Mouse (Mus musculus): ENCODE data around the gene Atox1.
A peak's percentile ranks its signal among the peaks of the same experiment; 100 is the strongest.

Atox1 gene

GRCm38 (mm10) chr11:55461019-55461645 lies at the start of gene Atox1:
TSS of gene Atox1 (minus strand) at chr11:55461239.
- DNase-seq (ENCODE audit: low spot score in 2 of 2): peak; percentile 97 to 98

DNA sequence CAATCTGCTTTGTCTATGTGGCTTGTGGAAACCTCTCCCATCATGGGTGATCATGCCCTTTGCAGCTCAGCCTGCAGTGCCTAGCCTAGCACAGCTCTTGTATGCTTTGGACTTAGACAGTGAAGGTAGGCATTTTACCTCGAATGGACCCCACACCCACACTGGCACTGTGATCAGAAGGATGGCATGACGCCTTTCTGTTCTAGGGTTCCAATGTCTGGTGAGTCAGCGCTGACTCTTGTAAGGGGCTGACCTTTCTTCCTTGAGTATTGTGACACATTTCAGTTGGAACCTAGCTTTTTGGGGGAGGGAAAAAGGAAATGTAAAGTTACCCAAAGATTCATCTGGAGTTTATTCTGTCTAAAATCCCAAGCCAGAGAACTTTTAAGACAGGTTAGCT lies 44.4 kb upstream of the Atox1 start:
- DNase-seq (ENCODE audit: low spot score in 2 of 2): no peak

DNA sequence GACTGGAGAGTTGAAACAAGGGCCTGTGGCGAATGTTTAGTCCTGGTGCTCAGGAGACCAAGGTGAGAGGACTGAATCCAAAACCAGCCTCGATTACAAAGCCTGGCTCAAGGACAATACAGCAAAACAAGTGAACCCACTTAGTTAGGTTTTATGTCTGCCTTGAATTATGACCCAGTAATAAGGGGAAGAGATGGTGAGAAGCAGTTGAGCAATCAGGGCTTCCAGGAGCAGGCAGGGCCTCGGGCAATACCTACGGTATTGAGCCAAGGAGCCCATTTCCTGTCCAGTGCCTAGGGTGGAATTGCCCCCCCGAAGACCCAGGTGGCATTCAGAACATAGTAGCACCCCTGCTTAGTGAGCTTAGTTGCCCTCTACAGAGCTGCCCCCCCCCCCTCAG lies 41.8 kb upstream of the Atox1 start:
- DNase-seq (ENCODE audit: low spot score in 2 of 2): no peak

DNA sequence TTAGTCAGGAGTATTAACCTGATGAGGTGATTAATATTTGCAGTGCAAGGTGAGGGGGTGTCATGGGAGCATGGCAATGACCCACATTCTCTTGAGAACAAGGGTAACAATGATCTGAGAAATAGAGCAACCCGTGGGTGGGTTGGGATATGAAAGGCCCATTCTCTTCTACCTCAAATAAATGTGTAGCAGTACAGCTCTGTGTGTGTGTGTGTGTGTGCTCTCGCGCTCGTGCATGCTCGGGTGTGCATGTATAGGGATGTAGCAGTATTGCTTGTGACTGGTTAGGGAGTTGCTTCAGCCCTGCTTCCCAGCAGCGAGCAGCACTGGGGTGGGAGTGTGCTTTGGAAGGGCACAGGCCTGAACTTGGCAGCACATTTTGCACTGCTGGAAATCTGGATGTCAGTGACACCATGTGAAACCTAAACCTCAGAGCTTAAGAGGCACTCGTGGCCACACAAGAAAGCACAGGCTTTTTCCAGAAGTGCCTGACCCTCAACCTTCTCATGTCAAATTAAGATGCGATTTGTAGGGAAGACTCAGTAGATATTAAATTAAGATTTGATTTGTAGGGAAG lies 41.0 kb upstream of the Atox1 start:
- DNase-seq (ENCODE audit: low spot score in 2 of 2): peak; percentile 18 to 33

DNA sequence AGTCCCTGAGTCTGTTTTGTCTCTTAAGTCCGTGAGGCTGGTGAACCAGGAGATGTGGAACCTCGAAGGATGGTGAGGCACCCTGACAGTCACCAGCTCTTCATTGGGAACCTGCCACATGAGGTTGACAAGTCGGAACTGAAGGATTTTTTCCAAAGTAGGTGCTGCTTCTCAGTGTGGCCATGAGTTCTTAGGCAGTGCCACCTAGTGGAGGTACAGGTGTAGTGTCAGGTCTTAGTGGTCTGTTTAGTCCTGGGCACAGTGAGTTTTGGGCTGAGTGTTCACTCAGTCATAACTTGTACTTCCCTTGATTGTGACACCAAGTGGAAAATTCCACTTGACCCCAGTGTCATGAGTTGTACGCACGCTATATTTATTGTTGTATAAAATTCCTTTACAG lies 36.8 kb upstream of the Atox1 start:
- peak in 1 of 2 experiments; percentile 14 for DNase-seq (ENCODE audit: low spot score in 2 of 2)

DNA sequence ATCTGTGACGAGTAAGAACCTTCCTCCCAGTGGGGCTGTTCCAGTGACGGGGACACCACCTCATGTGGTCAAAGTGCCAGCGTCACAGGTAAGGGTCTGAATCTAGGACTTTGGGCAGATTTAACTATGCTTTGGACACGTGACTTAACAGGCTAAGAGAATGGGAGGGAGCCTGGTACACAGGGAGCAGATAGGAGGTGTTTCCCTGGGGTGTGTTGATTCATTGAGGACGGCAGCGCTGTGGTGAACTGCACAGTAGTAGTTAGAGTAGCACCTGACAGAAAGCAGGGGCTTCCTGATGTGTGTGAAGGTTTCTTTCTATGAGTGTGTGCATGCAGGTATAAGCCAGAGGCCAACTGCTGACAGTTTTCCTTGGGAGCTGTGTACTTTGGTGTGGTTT lies 35.1 kb upstream of the Atox1 start:
- no peak for DNase-seq (ENCODE audit: low spot score in 2 of 2)

GRCm38 (mm10) chr11:55485443-55485842 lies 24.4 kb upstream of the Atox1 start:
- DNase-seq (ENCODE audit: low spot score in 2 of 2): no peak

- DNase-seq (ENCODE audit: low spot score in 2 of 2): no peak
These were observed 12.2 kb upstream of the Atox1 start for GRCm38 (mm10) chr11:55473219-55473618.

DNA sequence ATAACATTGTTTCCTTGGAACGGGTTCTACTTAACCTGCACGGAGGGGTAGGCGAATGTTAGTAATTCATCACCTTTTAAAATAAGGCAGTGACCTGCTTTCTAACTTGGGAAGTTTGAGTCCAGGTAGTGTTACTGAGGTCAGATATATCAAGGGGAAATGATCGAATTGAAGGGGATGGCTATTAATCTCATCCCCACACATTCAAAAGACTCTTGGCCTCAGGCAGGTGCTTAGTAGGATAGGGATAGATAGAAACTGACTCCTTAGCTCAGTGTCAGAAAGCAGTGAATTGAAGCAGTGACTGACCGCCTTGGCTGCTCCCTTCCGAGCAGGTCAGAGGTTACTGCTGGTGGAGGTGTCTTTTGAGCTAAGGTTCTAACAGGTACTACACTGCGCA lies 10.4 kb upstream of the Atox1 start:
- no peak for DNase-seq (ENCODE audit: low spot score in 2 of 2)

- peak in 1 of 2 experiments; percentile 29 for DNase-seq (ENCODE audit: low spot score in 2 of 2)
These were observed 9.7 kb upstream of the Atox1 start for GRCm38 (mm10) chr11:55470761-55471160.

DNA sequence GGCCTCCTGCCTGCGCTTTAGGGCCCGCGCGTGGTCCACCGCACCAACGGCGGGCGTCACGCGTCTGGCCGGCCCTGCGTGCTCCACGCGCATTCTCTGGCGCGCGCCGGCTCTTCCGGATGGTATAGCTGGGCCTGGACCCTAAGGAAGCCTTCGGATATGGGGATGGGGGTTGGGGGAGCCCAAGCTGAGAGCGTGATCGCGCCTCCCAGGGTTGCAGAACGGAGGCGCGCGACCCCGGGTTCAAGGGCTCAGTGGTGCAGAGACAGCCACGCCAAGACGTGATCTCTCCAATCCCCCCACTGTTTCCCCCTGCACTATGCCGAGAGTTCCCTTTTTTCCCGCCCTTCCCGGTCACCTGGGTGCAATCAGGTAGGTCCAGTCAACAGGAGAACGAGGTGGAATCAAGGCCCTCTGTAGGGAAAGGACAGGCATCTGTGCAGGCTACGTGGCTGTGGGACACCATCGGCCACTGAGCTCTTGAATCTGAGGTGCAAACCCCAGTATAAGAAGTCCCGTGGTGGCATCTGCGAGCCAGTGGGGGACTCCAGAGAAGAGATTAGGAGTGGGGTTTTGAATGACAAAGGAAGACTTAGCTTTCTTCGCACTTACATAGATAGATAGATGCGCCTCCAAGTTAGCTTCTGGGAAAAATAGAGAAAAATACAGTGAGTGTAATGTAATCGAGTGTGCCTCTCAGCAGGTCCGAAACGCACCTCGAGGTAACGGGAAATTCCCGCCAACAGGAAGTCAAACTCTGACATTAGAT lies 9.1 kb upstream of the Atox1 start:
- peak in 1 of 2 experiments; percentile 37 for DNase-seq (ENCODE audit: low spot score in 2 of 2)

DNA sequence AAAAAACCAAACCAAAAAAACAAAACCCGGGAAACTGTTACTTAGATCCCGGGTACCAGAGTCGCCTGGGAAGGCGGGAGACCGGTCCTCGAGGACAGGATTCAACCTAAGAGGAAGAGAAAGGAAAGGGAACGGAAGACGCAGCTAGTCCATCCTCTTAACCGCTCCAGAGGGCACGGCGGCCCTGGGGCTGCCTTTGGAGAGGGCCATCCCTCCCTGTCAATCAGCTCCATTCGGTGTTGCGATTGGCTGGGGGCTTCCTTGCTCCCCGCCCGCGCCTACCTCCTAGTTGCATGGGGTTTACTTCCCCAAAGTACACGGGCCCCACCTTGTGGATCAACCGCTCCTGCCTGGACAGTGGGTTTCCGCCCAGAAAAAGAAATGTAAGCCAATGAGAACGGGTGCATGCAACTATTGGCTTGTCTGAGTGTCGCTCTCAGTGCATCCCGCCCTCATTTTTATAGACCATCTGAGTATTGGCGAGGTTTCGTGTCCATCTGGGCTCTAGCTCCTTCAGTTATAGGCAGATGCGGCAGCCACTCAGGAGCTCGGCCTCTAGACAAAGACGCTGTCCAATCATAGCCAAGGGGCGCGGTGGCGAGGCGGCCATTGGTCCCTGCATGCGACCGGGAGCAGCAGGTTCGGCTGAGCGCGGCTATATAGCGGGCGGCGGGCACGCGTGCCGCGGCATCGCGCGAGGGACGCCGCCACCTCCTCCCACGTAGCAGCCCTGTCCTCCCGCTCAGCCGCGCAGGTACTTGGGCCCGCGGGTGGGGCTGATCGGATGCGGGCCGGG lies 8.2 kb upstream of the Atox1 start, which contains the start of gene G3bp1:
TSS of gene G3bp1 (plus strand) at position 638 of the 796 bp plus-strand sequence.
- DNase-seq (ENCODE audit: low spot score in 2 of 2): peak; percentile 100

- no peak for DNase-seq (ENCODE audit: low spot score in 2 of 2)
These were observed 7.6 kb upstream of the Atox1 start for GRCm38 (mm10) chr11:55468611-55469047.

- DNase-seq (ENCODE audit: low spot score in 2 of 2): peak; percentile 46 to 63
These were observed 7.0 kb upstream of the Atox1 start for GRCm38 (mm10) chr11:55468012-55468411.

- no peak for DNase-seq (ENCODE audit: low spot score in 2 of 2)
These were observed 4.1 kb upstream of the Atox1 start for GRCm38 (mm10) chr11:55465177-55465576.

GRCm38 (mm10) chr11:55464707-55465106 lies 3.7 kb upstream of the Atox1 start:
- DNase-seq (ENCODE audit: low spot score in 2 of 2): no peak

GRCm38 (mm10) chr11:55462149-55462548 lies 1.1 kb upstream of the Atox1 start:
- DNase-seq (ENCODE audit: low spot score in 2 of 2): no peak

GRCm38 (mm10) chr11:55460559-55461018 lies 450 bp downstream of the Atox1 start:
- DNase-seq (ENCODE audit: low spot score in 2 of 2): no peak

DNA sequence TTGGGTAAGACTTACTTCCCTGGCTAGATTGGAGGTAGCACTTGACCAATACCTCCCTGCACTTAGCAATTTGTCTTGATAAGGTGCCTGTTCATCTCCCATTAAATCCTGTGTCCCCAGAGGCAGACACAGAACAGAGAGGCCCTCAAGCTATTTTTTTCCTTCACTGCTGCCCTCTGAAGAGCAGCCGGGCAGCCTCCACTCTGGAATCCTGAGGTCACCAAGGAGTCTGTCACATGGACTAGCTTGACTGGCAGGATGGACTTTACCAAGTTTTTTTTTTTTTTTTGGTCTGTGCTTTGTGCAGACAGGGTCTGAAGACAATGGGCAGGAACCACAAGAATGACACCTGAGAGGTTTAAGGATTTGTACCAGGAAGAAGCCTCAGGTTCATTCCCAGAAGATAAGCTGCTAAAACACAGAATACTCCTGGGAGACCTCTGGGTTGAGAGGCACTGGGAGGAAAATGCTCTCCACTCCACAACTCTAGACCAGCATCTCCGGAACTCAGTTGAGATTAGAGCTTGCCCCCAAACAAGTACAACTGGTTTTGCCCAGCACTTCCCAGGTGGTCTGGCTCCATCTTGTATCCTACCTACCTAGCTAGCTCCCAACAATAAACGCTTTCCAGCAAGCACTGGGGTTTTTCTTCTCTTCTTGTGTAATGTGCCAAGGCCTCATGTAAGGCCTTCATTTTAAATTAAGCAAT lies 1.0 kb downstream of the Atox1 start:
- DNase-seq (ENCODE audit: low spot score in 2 of 2): no peak

GRCm38 (mm10) chr11:55458501-55458900 lies 2.5 kb downstream of the Atox1 start:
- DNase-seq (ENCODE audit: low spot score in 2 of 2): no peak

GRCm38 (mm10) chr11:55455166-55455565 lies 5.9 kb downstream of the Atox1 start:
- no peak for DNase-seq (ENCODE audit: low spot score in 2 of 2)
